Mouse (Mus musculus) midbrain, embryonic 10.5 days (tissue): ENCODE measurements around the gene Slc41a3. TPM values are rescaled to one million over a fixed set of nuclear protein-coding genes. Genes with fewer than 3 reads are reported as not detected.

Experiments used
- microRNA-seq: library from miRNA; unstranded; fragments of <30 nt; microRNA quantifications from one replicate; pipeline ENCODE4, GENCODE M21; 2017
- polyA plus RNA-seq: library from polyadenylated mRNA; unstranded; fragments of >200 nt; fragmentation: Nextera tagmentation; extraction: Ambion mirVana; gene quantifications from 2 replicates; pipeline ENCODE4 v1.2.1, GENCODE M21; 2016

Slc41a3 gene
- polyA plus RNA-seq, 1 experiment from 2014 or later = 2.2 TPM

Small RNA genes lying within 50 kb of the gene (microRNA-seq; reads per million reads assigned to microRNA genes)
- not detected for gene Gm24816

Other genes with a start within 250 kb of the Slc41a3 start
- 6.1 and 8.1 TPM in 2 replicates for gene Zxdc, start 235.2 kb upstream of the Slc41a3 start, polyA plus RNA-seq
- gene Cfap100, start 175.9 kb upstream of the Slc41a3 start, polyA plus RNA-seq = 1.9 TPM in 2 replicates
- gene Klf15, start 142.1 kb upstream of the Slc41a3 start, polyA plus RNA-seq = 4.2 and 4.9 TPM in 2 replicates
- gene Aldh1l1, start 118.3 kb upstream of the Slc41a3 start, polyA plus RNA-seq = 2.7 and 3.7 TPM in 2 replicates